Comparison of ENCODE assay signal across 16 mouse cellular contexts in genomic region chr7:136070881-136071280, GRCm38 (mm10).
A peak's percentile ranks its signal among the peaks of the same experiment; 100 is the strongest.
DNase-seq lines count a peak whose midpoint lies in the region; ATAC-seq lines count a peak whose summit lies in the region.
"Had no signal": no experiment of that assay in that cellular context is flagged by ENCODE, and none has a peak within 500 bp of the region (broad histone marks: within the 10 kb centered on the region; RNA-seq: fewer than 3 reads in every experiment).

No protein-coding gene starts in this region.

- ATAC-seq in heart, embryonic 14.5 days (ENCODE audit: insufficient number of reproducible peaks, insufficient read depth, low FRiP score, low read depth) = peak; percentile 71
- ATAC-seq: Patski had no signal

- no peaks in the 10 kb centered on the region; the same call in 1 of the 2 replicates for H3K27me3 ChIP-seq in heart, embryonic 14.5 days (ENCODE audit: control insufficient read depth, insufficient read depth, low read length)
- H3K27me3 ChIP-seq: liver, embryonic 15.5 days; Patski; stomach, embryonic 15.5 days had no signal

- peaks cover 16 to 20% of the 10 kb centered on the region in 2 experiments for H3K4me1 ChIP-seq in heart, embryonic 14.5 days (ENCODE audit: control insufficient read depth in 2 of 2, insufficient read depth in 2 of 2, low read length in 2 of 2)
- H3K4me1 ChIP-seq: forebrain, embryonic 10.5 days; liver, embryonic 15.5 days; stomach, embryonic 15.5 days had no signal

- 24% methylated on average over 5 of the region's 5 CpGs for WGBS in heart, embryonic 14.5 days

- H3K36me3 ChIP-seq in heart, embryonic 14.5 days (ENCODE audit: control insufficient read depth, insufficient read depth, low read length) = no peaks in the 10 kb centered on the region
- H3K36me3 ChIP-seq: forebrain, embryonic 10.5 days; liver, embryonic 15.5 days; stomach, embryonic 15.5 days had no signal

- no peak overlapping the region for H3K9ac ChIP-seq in heart, embryonic 14.5 days (ENCODE audit: low read length)
- H3K9ac ChIP-seq: liver, embryonic 15.5 days; stomach, embryonic 15.5 days had no signal

- no peak overlapping the region for H3K4me3 ChIP-seq in heart, embryonic 14.5 days (ENCODE audit: control insufficient read depth in 1 of 2, insufficient read depth in 1 of 2, low read depth in 1 of 2, low read length in 2 of 2)
- H3K4me3 ChIP-seq: forebrain, embryonic 10.5 days; liver, embryonic 15.5 days; stomach, embryonic 15.5 days had no signal

- peak; percentile 41 for DNase-seq in gastrocnemius, postnatal 14 days
- DNase-seq in gastrocnemius, postnatal 36 days = no peak
- peak; percentile 18 for DNase-seq in layer of hippocampus, adult 11-12 months (ENCODE audit: low spot score)
- DNase-seq in layer of hippocampus, adult 9-10 months (ENCODE audit: low spot score) = no peak
- DNase-seq in kidney, postnatal 10 days = peak; percentile 39
- no peak for DNase-seq in natural killer cell, adult 2 months (ENCODE audit: low spot score in 2 of 2)
- DNase-seq in gastrocnemius, adult 8-10 months (ENCODE audit: low spot score in 2 of 2) = no peak
- DNase-seq: cerebellum, adult 11 months; lung, postnatal 36 days; midbrain, embryonic 14.5 days; right cerebral cortex, adult 18-20 months had no signal

- peak overlapping the region; percentile 24 to 48; a peak in 3 of 4 replicates for H3K27ac ChIP-seq in heart, embryonic 14.5 days (replicated peaks in 1 of 2; ENCODE audit: control insufficient read depth in 1 of 2, insufficient read depth in 1 of 2, low read depth in 2 of 2, low read length in 2 of 2)
- H3K27ac ChIP-seq: forebrain, embryonic 10.5 days; liver, embryonic 15.5 days; stomach, embryonic 15.5 days had no signal

- H3K4me2 ChIP-seq in heart, embryonic 14.5 days (ENCODE audit: low read length) = peak overlapping the region; percentile 26; the same call in 1 of the 2 replicates
- H3K4me2 ChIP-seq: liver, embryonic 15.5 days; stomach, embryonic 15.5 days had no signal

- H3K9me3 ChIP-seq in heart, embryonic 14.5 days (ENCODE audit: control insufficient read depth, low read length) = no peaks in the 10 kb centered on the region
- H3K9me3 ChIP-seq: forebrain, embryonic 10.5 days; liver, embryonic 15.5 days; stomach, embryonic 15.5 days had no signal

- intact Hi-C loops in gastrocnemius, postnatal 14 days (cut with DNase I; ENCODE audit: low total_unique reads) = no loop called here
- intact Hi-C loops in gastrocnemius, postnatal 36 days (cut with DNase I) = no loop called here

Comparison
In these comparisons a context has a peak if more than half of its experiments do, and no peak if none do; other contexts are left out.
1. DNase-seq: peak in gastrocnemius, postnatal 14 days (single experiment), layer of hippocampus, adult 11-12 months (single experiment) and kidney, postnatal 10 days (single experiment); none in gastrocnemius, postnatal 36 days (0 of 2), layer of hippocampus, adult 9-10 months (single experiment), natural killer cell, adult 2 months (0 of 2) and gastrocnemius, adult 8-10 months (0 of 2).